Mouse (Mus musculus) mesoderm, embryonic 11.5 days (tissue): ENCODE measurements around the gene Fam168b.

ENCODE experiments used
- DNase-seq: peaks from one replicate; pipeline ENCODE4 v3.0.0-alpha.2; 2012; ENCODE audit warnings: low read depth, low spot score

Gene Fam168b

GRCm38 (mm10) chr1:34812407-34813247, 30.2 kb downstream of the Fam168b start:
- DNase-seq, result no peak

DNA sequence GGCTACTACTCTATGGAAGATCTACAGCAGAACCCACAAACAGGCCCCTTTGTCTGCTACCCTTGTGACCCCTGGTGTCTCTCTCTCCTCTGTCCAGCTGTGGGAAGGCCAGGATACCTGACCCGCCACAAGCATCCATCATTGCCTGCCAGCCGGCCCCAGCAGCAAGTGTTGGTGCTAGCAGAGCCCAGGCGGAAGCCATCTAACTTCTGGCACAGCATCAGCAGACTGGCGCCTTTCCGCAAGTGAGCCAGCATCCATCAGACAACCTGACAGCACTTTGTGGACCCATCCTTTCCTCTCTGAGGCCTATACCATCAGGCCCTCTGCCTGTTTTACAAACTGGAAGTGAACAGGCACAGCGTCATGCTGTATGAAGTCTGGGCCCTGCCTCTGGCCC, 31.3 kb downstream of the Fam168b start:
- DNase-seq, result peak; percentile 9

- no peak for DNase-seq
Observed at GRCm38 (mm10) chr1:34811035-34811434, 31.8 kb downstream of the Fam168b start.

- no peak for DNase-seq
Observed at GRCm38 (mm10) chr1:34810293-34810692, 32.6 kb downstream of the Fam168b start.

- DNase-seq, result no peak
Observed at GRCm38 (mm10) chr1:34808445-34808844, 34.4 kb downstream of the Fam168b start.

GRCm38 (mm10) chr1:34805931-34806520, 36.8 kb downstream of the Fam168b start:
- no peak for DNase-seq

DNA sequence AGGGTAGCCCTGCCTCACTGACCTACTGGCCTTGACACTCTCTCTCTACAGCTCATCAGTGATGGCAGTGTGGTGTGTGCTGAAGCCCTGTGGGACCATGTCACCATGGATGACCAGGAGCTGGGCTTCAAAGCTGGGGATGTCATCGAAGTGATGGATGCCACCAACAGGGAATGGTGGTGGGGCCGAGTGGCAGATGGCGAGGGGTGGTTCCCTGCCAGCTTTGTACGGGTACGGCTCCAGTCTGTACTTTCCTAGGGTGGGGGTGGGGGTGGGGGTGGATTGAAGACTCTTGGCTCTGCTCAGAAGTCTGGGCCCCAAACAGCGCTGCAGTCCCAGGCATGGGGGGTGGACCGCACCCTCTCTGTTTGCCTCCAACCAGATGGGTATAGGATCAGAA, 38.0 kb downstream of the Fam168b start:
- no peak for DNase-seq

GRCm38 (mm10) chr1:34802290-34802642, 40.6 kb downstream of the Fam168b start:
- no peak for DNase-seq

- DNase-seq, result peak; percentile 72
Observed at GRCm38 (mm10) chr1:34801616-34802289, 41.1 kb downstream of the Fam168b start.

DNA sequence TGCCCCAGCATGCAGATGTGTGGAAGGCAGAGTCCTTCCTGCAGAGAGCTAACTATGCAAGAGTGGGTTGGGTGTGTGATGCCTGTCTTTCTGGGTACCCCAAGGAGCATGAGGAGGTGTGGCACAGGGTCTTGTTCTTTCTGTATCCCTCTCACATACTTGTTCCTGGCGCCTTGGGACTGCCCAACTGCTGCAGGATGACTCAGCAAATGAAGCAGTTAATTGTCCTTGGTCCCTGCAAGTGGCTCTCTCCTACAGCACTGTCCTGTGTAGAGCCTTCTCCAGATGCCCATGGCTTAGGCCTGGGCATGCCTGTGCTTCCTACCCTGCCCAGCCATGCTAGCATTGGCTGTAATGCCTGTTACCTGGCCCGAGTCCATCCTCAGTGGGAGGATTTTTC, 43.7 kb downstream of the Fam168b start:
- DNase-seq, result no peak

GRCm38 (mm10) chr1:34793304-34794300, 49.3 kb downstream of the Fam168b start:
- peak; percentile 53 for DNase-seq

- DNase-seq, result peak; percentile 30
Observed at GRCm38 (mm10) chr1:34783538-34784161, 59.2 kb downstream of the Fam168b start.

DNA sequence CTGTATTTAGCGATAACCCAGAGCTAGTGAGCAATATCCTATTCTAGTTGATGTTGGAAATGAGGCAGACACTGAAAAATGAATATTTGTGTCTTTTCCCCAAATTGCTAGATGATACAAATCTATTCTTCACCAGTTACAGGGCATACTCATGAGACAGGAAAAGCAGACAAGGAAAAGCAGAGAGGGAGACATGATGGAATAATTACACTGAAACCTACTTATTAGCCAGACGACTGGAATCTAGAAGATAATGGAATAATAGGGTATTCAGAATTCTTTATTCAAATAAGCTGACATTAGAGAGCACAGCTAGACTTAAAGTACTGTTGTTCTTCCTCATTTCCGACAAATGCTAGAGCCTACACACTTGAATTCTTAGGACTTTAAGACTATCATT, 67.0 kb downstream of the Fam168b start:
- no peak for DNase-seq

DNA sequence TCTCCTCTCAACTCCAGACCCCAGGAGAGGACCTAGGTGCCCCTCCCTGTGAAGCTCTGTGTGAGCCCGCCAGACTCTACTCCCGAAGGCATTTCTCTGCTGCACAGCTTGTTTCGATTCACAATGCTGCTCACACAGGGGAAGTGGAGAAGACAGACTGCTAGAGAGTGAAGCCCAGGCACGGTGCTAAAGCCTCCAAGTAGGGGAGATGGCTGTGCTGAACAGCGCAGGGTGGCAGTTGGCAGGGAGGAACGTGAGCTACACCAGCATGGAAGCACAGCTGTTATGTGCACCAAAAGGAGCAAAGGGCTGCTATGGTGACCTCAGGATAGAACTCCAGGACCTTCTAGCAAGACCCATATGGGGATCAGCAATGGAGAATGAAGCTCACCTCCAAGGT, 74.0 kb downstream of the Fam168b start:
- DNase-seq, result no peak

DNA sequence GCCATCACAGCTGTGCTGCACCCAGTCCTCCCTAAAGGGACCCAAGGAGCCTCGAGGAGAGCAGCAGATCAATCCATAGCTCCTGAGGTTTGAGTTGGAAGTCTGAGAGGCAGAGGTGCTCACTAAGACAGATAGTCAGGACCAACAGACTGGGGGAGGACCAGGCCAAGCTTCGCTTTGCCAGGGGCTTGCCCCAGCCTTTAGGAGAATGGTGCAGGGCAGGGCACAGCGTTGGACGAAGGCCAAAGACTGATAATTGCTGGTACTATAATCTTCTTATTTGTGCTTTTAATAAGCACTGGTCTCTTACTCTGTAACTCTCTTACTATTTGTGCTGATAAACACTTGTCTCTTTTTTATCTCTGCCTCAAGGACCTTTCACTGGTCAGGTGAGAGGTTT, 75.0 kb downstream of the Fam168b start:
- DNase-seq, result no peak

- DNase-seq, result no peak
Observed at GRCm38 (mm10) chr1:34766899-34767298, 76.0 kb downstream of the Fam168b start.
